Mouse (Mus musculus) kidney, postnatal 25 days (tissue): ENCODE results near the gene Slc5a2.

Experiments used
- DNase-seq, 2 experiments: peaks; one replicate each; pipeline ENCODE4 v3.0.0; 2021; ENCODE audit warnings: mixed read lengths in 2 of 2

Slc5a2 gene

DNA sequence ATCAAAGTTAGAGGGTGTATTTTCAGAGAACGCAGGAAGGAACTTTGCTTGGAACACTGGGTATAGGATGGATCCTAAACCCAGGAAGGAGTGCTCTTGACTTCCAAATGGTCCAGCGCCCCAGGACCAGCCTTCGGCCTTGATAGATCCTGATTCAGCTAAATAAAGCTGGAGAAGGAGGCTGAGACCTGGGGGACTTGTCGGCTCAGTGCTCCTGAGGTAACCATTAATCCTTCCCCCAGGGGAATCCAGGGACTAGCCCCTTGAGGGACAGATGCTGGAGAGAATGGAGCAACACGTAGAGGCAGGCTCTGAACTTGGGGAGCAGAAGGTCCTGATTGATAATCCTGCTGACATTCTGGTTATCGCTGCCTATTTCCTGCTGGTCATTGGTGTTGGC lies at the start of gene Slc5a2:
Gene Slc5a2 (plus strand): TSS at position 247 of the 400 bp plus-strand sequence.
- peak; percentile 42 to 73 for DNase-seq

DNA sequence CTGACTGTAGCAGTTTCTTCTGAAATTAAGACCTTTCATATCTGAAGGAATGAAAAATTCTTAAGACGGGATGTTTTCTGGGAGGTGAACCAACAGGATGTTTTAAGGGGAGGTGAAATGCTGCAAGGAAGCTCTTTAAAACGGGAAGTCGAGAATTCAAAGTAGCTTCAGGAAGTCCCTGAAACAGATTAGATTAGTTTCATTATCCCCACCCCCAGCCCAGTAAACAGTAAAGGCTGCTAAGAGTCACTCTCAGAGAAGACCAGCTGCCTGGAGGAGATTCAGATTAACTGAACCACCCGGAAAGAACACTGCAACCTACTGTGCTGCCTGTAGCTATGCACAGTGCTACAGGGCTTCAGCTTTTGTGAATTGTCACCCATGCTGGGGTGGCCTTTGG lies 45.5 kb upstream of the Slc5a2 start:
- no peak for DNase-seq

DNA sequence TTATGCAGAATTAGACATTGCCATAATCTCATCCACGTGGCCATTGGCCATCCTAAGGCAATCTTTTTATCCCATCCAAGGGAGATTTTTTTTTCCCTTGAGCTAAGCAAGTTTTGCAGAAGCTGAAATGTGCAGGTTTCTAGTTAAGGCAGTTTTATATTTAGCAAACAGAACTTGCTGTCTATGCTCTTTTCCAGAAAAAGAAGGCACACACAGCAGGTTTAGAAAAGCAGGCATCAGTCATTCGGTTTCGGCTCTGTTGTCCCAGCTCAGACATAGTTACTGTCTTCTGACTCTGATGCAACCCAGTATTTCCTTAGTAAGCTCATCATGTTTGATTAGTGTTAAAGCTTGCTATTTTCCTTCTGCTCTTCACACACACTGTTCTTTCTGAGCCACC lies 44.5 kb upstream of the Slc5a2 start:
- no peak for DNase-seq

DNA sequence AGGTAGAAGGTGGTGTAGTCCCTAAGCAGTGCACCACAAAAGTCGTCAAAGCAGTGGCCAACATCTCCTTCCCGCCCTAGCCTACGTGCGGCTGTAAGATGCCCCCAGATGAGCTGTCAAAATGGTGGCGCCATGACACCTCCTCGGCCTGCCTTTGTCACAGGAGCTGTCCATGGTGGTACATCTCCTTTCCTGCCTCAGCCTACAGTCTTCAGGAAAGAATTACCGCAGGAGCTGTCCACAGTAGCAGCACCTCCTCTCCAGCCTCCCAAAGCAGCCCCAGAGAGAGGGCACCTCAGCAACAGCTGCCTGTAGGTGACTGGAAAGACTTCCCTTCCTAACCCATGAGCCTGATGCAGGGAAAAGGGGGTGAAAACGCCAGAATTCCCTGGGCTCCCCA lies 33.7 kb upstream of the Slc5a2 start:
- no peak for DNase-seq

DNA sequence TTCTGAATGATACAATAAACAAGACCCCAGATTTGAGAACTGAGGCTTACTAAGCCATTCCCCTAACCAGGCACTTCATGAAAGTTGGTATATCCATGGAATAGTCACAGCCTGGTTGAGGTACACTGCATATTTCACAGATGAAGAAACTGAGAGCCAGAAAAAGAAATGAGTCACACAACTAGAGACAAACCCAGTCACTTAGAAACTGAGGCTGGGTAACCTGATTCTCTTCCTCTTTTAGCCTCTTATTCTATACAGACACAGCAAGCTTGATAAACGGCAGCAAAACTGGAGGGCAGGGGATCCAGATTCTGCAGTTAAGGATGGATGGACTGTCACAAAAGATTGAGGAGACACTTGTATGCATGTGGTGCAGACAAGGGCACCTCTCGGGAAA lies 30.7 kb upstream of the Slc5a2 start:
- no peak for DNase-seq

DNA sequence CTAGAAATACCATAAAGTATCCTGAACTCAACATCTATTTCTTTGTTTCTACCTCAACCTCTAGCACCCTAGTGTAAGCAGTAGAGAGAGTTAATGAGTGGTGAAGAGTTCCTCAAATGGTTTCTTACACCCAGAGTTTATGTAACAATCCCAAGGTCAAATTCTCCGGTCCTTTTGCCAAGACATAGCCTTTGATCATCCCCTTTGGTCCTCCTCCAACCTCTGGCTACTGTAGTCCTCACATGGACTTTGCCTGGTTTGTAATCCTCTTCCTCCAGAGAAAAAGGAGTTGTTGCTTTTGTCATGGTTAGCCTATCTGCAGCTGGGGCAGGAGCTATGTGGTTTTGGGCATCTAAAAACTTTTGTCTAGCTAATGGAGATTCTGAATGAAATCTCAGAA lies 30.0 kb upstream of the Slc5a2 start:
- peak; percentile 60 to 63 for DNase-seq

DNA sequence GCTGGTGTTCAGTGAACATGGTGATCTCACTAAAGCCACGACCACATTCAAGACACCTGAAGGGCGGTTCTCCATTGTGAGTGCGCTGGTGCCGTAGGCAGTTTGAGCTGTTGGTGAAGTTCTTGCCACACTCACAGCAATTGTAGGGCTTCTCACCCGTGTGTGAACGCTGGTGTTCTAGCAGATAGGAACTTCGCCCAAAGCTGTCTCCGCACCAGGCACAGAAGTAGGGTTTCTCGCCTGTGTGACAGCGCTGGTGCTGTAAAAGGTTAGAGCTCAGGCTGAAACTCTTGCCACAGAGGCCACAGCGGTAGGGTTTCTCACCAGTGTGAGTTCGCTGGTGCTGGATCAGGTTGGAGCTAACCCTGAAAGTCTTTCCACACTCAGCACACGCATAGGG lies 29.0 kb upstream of the Slc5a2 start:
- no peak for DNase-seq

DNA sequence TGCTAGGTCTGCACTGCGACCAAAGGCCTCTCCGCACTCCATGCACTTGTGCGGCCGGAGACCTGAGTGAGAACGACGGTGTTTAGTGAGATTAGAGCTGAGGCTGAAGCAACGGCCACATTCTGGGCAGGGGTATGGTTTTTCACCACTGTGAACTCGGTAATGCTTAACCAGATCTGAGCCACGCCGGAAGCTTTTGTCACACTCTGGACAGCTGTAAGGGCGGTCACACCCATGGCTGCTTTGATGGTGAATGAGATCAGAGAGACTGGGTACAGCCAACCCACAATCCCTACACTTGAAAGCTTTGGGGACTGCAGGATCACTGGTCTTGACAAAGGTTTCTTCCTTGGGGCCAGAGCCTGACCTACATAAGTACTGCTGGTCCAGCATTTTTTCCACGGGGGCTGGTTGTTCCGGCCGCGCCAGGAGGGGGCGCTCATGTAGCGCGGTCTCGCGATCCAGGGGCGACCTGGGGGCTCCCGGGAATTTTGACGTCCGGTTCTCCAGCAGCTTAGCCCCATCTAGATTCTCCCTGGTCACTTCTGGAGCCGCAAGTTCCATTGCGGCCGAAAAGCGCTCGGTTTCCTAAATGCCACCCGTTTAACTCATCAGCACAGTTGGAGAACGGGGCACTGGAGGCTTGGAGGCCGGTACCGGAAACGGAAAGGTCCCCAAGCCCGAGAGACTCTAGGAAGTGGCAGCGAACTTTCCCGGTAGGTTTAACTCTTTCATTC lies 28.4 kb upstream of the Slc5a2 start, which contains the start of gene Armc5:
Gene Armc5 (plus strand): TSS at position 487 of the 737 bp plus-strand sequence.
- DNase-seq: peak; percentile 88 to 90

DNA sequence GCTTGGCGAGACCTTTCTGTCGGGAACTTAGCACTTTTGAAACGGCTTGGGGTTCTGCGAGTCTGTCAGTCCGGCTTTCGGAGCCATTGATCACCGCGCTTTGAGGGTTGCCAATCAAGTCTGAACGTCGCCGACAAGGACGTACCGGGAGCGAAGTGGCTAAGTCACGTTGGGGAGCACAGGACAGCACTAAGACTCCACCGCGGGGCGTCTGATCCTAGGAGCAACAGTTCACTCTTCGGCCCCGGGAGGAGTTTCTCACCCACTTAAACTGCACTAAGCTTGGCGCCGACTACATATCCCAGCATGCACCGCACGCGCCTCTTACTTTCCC lies 27.9 kb upstream of the Slc5a2 start:
- DNase-seq: no peak

DNA sequence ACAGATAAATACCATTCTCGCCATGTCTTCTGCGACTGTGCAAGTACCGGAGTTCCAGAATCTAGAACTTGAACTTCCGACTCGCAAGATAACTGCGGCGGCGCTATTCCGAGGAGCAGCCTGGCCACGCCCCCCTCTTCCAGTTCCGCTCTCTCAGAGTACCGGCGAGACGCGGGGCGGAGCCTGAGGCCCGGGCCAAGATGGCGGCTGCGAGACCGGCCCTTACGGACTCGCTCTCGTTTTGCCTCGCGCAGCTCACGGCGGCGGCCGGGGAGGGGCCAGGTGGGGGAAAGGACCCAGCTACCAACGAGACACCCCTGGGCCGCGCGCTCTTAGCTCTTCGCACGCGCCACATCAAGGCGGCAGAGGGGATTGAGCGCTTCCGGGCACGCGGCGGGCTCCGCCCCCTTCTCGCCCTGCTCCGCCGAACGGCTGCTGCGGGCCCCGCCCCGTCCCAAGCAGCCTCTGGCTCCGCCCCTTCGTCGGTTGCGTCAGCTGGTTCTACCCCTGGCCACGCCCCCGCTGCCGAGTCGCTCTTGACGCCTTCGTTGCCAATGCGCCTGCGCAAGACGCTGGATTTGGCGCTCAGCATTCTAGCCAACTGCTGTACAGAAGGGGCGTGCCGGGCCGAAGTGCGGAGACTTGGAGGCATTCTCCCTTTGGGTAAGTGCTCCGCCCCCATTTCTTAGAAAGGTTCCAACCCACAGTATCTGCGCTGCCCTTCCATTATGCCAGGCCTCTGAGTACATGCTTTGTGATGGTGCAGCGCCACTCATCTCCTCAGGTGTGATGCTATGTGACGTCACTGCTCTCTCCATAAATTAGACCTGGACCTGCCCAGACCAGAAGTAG lies 27.3 kb upstream of the Slc5a2 start, which contains the start of gene 9130023H24Rik:
Gene 9130023H24Rik (minus strand): TSS at position 105 of the 852 bp plus-strand sequence.
- DNase-seq: peak; percentile 100

DNA sequence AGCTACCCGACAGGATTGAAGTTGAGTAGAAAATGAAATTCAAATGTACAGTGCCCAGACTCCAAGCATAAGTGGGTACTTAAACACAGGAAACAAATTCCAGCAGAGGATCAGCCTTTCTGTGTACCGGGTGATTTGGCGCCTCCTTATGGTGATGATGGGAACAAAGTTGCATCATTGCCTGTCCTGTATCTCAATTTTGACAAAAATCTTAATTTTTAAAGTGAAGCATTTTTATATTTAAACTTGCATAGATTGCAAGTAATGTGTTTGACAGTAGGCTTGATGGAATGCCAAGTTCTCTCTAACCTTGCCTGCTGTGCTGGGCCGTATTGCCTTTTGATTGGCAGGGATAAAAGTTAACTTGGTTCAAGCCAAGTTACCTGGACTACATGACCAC lies 26.5 kb upstream of the Slc5a2 start:
- DNase-seq: peak; percentile 52 to 53

DNA sequence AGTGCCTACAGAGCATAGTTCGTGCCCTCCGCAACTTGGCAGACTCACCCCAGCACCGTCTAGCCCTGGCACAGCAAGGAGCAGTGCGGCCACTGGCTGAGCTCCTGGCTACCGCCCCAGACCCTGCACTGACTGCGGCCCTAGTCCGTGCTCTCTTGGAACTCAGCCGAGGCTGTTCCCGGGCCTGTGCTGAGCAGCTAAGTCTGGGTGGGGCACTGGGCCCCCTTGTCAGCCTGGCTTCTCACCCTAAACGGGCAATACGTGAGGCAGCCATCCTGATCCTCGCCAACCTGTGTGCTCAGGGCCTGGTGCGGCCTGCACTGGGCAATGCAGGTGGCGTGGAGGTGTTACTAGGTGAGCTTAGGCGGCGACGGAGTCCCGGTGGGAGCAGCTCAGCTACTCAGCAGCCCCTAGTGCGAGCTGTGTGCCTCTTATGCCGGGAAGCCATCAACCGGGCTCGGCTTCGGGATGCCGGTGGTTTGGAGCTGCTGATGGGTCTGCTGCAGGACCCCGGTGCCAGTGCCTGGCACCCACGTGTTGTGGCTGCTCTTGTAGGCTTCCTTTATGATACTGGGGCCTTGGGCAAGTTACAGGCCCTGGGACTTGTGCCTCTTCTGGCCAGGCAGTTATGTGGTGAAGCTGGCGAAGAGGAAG lies 25.2 kb upstream of the Slc5a2 start:
- peak in 1 of 2 experiments; percentile 39 for DNase-seq

DNA sequence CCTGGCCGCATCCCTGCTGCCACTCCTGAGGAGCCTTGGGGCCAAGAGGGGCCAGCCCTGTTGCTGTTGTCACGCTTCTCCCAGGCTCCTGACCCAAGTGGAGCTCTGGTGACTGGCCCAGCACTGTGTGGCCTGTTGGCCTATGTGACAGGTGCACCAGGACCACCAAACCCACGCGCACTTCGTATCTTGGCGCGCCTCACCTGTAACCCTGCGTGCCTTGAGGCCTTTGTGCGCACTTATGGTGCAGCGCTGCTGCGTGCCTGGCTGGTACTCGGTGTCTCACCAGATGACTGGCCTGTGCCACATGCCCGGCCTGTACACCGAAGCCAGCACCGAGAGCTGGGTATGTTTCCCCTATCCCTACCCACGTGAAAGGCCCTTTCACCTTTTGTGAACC lies 23.1 kb upstream of the Slc5a2 start:
- peak in 1 of 2 experiments; percentile 37 for DNase-seq

DNA sequence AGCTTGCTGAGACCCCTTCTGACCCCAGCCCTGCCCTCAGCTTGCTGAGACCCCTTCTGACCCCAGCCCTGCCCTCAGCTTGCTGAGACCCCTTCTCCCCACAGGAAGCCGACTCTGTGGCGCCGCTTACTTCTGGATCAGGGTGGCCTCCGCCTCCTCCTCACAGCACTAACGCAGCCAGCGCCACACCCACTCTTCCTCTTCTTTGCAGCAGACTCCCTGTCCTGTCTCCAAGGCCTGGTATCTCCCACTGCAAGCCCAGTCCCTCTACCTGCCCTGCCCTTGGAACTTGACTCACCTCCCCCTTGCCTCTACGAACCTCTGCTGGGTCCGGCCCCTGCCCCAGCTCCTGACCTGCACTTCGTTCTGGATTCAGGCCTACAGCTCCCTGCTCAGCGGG lies 21.5 kb upstream of the Slc5a2 start:
- peak in 1 of 2 experiments; percentile 46 for DNase-seq

DNA sequence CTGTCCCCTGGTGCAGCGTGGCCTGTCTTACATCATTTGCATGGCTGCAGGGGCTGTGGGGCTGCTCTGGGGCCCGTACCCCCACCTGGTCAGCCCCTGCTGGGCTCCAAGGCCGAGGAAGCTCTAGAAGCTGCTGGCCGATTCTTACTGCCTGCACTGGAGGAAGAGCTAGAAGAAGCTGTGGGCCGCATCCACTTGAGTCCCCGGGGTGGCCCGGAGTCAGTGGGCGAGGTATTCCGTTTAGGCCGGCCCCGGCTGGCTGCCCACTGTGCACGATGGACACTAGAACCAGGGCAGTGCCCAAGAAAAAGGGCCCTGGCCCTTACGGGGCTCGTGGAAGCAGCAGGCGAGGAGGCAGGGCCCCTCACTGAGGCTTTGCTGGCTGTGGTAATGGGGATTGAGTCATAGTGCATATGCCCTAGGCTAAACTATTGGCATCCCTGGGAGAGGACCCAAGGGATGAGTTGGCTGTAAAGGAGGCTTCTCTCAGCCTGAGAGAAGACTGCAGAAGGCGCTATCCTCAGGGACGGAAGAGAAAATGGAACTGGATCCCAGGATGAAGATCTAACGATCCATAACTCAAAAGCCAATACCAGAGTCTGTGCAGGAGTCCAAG lies 20.9 kb upstream of the Slc5a2 start:
- peak in 1 of 2 experiments; percentile 37 for DNase-seq

DNA sequence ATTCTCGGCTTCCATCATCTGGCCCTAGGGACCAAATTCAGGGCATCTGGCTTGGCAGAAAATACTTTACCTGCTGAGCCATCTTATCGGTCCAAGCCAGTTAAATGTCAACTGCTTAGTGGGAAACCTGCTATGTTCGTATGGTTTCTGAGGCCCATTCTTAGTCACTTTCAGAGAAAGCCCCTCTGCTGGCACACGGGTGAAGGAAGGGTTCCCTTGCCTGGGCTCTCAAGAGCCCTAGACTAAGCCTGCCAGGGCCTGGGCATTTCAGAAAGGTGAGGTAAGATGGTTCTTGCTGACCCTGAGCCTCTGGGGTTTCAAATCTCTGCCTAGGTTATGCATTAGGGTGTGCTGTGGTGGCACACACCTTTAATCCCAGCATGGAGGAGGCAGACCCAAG lies 19.9 kb upstream of the Slc5a2 start:
- DNase-seq: no peak

DNA sequence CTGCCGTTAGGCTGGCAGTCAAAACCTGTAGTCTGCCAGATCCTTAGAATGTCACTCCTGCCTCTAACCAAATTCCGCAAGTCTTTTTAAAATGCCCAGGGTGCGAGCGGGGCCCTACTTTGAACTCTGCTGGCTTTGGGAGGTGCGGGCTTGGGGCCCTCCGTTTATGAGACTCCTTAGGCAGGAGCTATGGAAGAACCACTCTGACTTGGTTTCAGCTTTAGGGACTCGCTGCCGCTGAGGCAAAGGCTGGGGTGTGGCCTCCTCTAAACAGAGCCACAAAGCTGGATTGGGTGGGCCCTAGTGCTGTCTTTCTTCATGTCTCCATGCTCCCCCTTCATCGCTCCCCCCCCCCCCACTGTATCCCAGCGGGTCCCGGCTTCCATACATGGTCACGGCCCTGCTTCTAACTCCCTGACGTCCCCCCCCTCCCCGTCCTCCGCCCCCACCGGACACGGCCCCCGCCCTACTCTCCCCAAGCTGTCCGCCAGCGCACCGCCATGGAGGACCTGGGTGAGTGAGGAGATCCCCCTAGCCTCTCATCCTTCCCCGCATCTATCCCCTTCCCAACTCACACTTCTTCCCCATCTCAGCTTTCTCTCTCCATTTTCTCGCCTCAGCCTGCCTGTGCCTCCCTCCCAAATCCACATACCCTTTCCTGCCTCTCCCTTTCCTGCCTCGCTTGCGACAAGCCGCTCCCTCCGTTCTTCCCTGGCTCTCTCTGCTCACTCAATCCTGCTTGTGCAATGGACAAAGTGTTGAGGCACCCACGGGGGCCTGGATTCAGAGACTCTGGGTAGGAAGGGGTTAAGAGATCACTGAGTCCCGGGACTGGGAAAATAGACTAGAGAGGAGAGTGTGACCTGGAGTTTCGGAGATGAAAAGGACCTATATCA lies 18.7 kb upstream of the Slc5a2 start, which contains the start of gene Tgfb1i1:
Gene Tgfb1i1 (plus strand): TSS at position 317 of the 896 bp plus-strand sequence.
- DNase-seq: peak; percentile 58 to 76

DNA sequence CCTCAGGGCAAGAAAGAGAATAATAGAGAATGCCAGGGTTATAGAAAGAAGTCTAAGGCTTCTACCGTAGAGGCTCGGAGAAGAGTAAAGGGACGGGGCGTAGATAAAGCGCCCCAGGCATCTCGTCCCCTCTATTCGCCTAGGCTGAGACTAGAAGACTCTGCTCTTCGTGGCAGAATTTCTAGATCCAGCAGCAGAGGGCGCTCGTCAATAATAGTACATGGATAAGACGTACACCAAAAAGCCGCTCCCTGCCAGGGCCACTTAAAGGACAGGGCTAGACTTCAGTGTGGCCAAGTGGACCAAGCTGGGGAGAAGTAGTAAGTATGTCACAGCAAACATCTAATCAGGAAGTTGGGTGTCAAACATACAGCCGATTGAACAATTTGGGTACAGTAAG lies 18.0 kb upstream of the Slc5a2 start:
- peak; percentile 90 to 94 for DNase-seq

DNA sequence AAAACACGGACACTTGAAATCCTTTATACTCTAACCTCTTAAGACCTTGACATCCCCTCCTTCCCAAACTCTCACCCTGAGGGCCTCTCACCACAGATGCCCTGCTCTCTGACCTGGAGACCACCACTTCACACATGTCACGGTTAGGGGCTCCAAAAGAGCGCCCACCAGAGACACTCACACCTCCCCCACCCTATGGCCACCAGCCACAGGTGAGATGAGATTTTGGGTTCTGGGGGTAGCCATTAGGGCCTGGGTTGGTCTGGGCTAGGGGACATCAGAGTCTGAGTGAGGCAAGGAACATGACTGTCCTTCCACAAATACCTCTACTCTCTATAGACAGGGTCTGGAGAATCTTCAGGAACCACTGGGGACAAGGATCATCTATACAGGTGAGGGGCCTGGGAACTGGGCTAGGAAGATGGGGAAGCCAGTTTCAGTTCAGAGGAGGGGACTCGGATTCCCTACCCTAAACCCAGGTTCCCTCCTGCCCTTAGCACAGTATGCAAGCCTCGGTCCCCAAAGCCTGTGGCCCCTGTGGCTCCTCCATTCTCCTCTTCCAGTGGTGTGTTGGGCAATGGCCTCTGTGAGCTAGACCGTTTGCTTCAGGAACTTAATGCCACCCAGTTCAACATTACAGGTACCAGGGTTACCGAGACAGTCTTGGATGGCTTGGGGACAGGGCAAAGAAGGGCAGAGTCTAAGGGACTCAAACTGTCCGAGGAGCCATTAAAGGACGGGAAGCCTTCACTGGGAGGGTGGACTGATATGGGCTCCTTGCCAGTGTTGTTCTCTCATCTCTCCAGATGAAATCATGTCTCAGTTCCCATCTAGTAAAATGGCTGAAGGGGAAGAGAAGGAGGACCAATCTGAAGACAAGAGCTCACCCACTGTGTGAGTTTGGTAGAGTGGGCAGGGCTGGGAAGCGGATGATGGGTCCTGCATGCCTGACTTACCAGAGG lies 17.1 kb upstream of the Slc5a2 start:
- DNase-seq: no peak

DNA sequence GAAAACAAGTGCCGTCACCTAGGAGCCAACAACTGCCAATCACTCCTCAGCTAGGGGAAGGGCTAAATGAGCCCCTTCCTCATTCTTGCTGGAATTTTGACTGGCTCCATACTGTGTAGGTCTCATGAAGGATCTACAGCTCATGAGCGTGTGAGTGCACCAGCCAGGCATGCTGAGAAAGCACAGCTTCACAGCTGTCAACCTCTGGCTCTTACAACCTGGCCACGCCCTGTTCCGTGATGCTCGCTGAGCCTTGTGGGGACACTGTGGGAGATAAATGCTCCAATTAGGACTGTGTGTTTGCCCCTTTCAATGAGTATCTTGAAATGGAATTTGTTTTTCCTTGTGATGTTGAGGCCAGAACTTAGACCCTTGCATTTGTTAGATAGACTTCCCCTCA lies 15.5 kb upstream of the Slc5a2 start:
- DNase-seq: no peak

DNA sequence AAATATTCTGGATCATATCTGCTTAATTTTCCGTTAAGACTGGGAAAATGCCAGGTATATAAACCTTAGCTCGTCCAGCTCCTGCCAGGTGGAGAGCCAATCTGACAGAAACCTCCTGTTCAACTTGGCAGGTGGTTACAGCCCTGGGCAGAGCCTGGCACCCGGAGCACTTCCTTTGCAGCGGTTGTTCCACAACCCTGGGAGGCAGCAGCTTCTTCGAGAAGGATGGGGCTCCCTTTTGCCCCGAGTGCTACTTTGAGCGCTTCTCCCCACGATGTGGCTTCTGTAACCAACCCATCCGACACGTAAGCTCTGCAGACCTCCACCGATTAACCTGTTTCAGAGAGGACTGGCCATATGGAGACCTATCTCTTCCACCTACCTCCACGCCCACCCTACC lies 13.5 kb upstream of the Slc5a2 start:
- peak in 1 of 2 experiments; percentile 41 for DNase-seq
